Mouse (Mus musculus) liver, embryonic 11.5 days (tissue): ENCODE data around the gene Tedc2. TPM values are rescaled to one million over a fixed set of nuclear protein-coding genes. Genes with fewer than 3 reads are reported as not detected.

Experiments used
- ATAC-seq: fragments of 200-750 bp; cut with Nextera tagmentation; replicated peaks from 2 replicates; pipeline ENCODE4 v1.8.0; 2017; ENCODE audit warnings: moderate number of reproducible peaks, mild to moderate bottlenecking, moderate TSS enrichment, moderate library complexity; ENCODE audit not compliant: low FRiP score
- DNase-seq: peaks from one replicate; pipeline ENCODE4 v3.0.0-alpha.2; 2017; ENCODE audit warnings: low spot score
- H3K27ac ChIP-seq: fragments of 300-500 bp; sonication (generic); 2 replicates; pipeline ENCODE4 v1.5.1; 2014; ENCODE audit warnings: mild to moderate bottlenecking, low read depth, low read length, control low read depth
- H3K27me3 ChIP-seq: fragments of 300-500 bp; sonication (generic); replicated peaks from 2 replicates; pipeline ENCODE4 v1.6.1; 2014; ENCODE audit warnings: low read length, mixed read lengths; ENCODE audit not compliant: control insufficient read depth, insufficient read depth
- H3K36me3 ChIP-seq: fragments of 300-500 bp; sonication (generic); 2 replicates; pipeline ENCODE4 v1.6.1; 2014; ENCODE audit warnings: mild to moderate bottlenecking, low read length, moderate library complexity, mixed read lengths; ENCODE audit not compliant: control insufficient read depth, insufficient read depth
- H3K4me1 ChIP-seq: fragments of 300-500 bp; sonication (generic); replicated peaks from 2 replicates; pipeline ENCODE4 v1.6.1; 2014; ENCODE audit warnings: low read length, mixed read lengths; ENCODE audit not compliant: control insufficient read depth, insufficient read depth
- H3K4me2 ChIP-seq: fragments of 300-500 bp; sonication (generic); 2 replicates; pipeline ENCODE4 v1.6.1; 2014; ENCODE audit warnings: mild to moderate bottlenecking, control low read depth, moderate library complexity
- H3K4me3 ChIP-seq: fragments of 300-500 bp; sonication (generic); 2 replicates; pipeline ENCODE4 v1.5.1; 2014; ENCODE audit warnings: low read depth, low read length, control low read depth
- H3K9ac ChIP-seq: fragments of 300-500 bp; sonication (generic); 2 replicates; pipeline ENCODE4 v1.6.1; 2014; ENCODE audit warnings: low read depth, low read length, control low read depth
- H3K9me3 ChIP-seq: fragments of 300-500 bp; sonication (generic); 2 replicates; pipeline ENCODE4 v1.6.1; 2016; ENCODE audit warnings: low read length, inconsistent platforms, mixed read lengths; ENCODE audit not compliant: control insufficient read depth
- WGBS: fragments of 180-500 bp; shearing (Covaris S2); extraction: QIAGEN DNeasy Blood & Tissue Kit; methylation state at CpG from one replicate; pipeline ENCODE4 v1.1.7; 2014; 5-methylcytosine and 5-hydroxymethylcytosine counted together
- polyA plus RNA-seq: library from polyadenylated mRNA; unstranded; fragments of >200 nt; fragmentation: Nextera tagmentation; extraction: Ambion mirVana; gene quantifications from 2 replicates; pipeline ENCODE4 v1.2.1, GENCODE M21; 2014

Tedc2 gene
- polyA plus RNA-seq, 1 experiment from 2014 or later: 17.2 TPM

DNA sequence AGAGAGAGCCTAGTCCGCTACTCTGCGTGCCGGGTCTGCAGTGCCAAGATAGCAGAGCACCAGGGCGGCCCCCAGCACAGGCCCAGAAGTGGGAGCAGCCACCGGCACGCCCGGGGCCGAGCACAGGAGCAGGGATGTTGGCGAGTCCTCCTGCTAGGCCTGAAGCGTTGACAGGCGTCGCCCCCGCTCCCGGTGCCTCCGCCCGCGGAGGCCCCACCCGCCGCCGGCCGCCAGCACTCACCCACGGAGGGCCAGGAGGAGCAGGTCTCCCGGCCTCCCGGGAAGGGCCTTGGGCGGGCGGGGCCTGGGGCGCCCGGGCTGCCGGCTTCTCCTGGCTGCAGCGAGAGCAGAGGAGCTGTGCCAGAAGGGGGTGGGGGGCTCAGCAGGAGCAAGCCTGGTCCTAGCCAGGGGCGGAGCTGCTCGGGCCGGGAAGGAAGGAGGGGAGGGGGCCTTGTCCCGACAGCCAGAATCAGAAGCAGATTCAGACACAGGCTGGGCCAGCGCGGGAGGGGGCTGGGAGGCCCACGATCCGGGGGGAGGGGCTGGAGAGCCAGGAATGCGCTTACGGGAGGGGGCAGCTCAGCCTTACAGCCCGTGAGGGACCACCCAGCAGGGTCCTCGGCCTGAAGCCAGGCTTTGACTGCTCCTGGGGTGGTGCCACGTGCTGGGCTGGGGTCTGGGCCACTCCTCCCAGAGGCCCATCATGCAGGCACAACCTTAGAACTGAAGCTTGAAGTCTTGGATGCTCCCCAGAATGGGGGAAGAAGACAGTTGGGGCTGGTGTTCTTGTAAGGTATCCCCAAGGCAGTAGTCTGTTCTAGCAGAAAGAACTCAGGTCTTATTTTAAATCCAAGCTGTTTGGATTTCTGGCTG, 11.4 kb downstream of the Tedc2 start, which contains the start of gene Ntn3:
Ntn3 (minus strand) TSS at position 489 of the 873 bp plus-strand sequence.
- ATAC-seq: peak; percentile 85
- 2% methylated on average over 42 of the region's 43 CpGs for WGBS
- peaks cover 25% of the 10 kb centered on the region for H3K27me3 ChIP-seq

GRCm38 (mm10) chr17:24208641-24209042, 12.0 kb downstream of the Tedc2 start:
- no peak for ATAC-seq
- H3K4me3 ChIP-seq: peak overlapping the region; percentile 72
- H3K27ac ChIP-seq: peak overlapping the region; percentile 97
- H3K4me1 ChIP-seq: peaks cover 81% of the 10 kb centered on the region
- H3K4me2 ChIP-seq: peak overlapping the region; percentile 100
- H3K36me3 ChIP-seq: no peaks in the 10 kb centered on the region
- WGBS: 5% methylated on average over 29 of the region's 29 CpGs
- peak overlapping the region; percentile 80 for H3K9ac ChIP-seq
- peaks cover 25% of the 10 kb centered on the region for H3K27me3 ChIP-seq
- DNase-seq: no peak
- no peaks in the 10 kb centered on the region for H3K9me3 ChIP-seq

More for the DNA sequence above, 11.4 kb downstream of the Tedc2 start, which contains the start of gene Ntn3:
- H3K9me3 ChIP-seq: no peaks in the 10 kb centered on the region
- H3K36me3 ChIP-seq: no peaks in the 10 kb centered on the region
- H3K4me3 ChIP-seq: peak within 1 kb of the TSS; percentile 72
- peak; percentile 84 for DNase-seq
- H3K9ac ChIP-seq: peak within 1 kb of the TSS; percentile 80
- peak within 1 kb of the TSS; percentile 97 for H3K27ac ChIP-seq
- peaks cover 74% of the 10 kb centered on the region for H3K4me1 ChIP-seq
- H3K4me2 ChIP-seq: peak within 1 kb of the TSS; percentile 100

- Histone ChIP-seq H3K27me3 (peaks cover 25% of the 10 kb centered on the region), H3K4me1 (peaks cover 86% of the 10 kb centered on the region), H3K4me2 (peak overlapping the region; percentile 100), H3K27ac (peak overlapping the region; percentile 97), H3K9ac (peak overlapping the region; percentile 91), H3K36me3 (no peaks in the 10 kb centered on the region), H3K9me3 (no peaks in the 10 kb centered on the region), H3K4me3 (peak overlapping the region; percentile 72)
- 67% methylated on average over 34 of the region's 34 CpGs for WGBS
- ATAC-seq (no peak), DNase-seq (no peak)
Observed at GRCm38 (mm10) chr17:24207768-24208640, 12.6 kb downstream of the Tedc2 start.

DNA sequence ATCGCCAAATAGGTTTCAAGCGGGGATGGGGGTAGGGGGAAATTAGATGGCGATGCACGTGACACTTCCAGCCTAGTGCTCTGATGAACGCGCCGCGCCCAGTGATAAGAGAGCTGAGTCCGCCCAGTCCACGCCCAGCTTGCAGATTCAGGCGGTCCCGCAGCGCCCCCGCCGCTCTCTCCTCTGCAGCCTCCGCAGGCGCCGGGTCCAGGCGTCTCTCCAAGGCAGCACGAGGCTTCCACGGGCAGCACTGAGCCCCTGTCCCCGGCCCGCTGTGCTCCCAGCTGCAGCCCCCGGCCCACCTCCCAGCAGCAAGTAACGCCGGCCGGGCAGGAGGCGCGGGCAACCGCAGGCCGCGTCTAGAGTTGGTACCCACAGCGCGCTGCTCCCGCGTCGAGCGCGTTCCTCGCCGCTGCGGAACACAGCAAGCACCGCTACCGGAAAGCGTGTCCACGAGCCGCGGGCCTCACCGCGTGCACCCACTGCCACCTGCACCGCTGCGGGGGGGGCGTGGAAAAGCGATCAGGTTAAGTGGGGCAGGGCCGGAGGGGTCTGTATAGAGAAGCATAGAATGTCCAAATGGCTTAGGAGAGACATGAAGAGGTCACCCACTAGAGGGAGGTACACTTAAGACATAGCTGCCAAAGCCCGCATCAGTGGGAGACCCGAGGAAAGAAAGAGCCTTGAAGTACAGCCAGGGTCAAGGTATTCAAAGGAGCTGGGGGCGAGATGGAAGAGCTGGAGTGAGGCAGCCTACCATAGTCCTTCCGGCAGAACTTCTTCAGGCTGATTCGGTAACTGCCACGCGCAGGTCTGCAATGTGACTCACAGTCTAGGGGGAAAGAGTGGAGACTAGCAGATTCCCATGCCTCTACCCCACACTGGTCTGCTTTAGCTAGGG, 13.9 kb downstream of the Tedc2 start:
- no peaks in the 10 kb centered on the region for H3K9me3 ChIP-seq
- H3K36me3 ChIP-seq: no peaks in the 10 kb centered on the region
- peaks cover 93% of the 10 kb centered on the region for H3K4me1 ChIP-seq
- peak overlapping the region; percentile 97 for H3K27ac ChIP-seq
- 5% methylated on average over 61 of the region's 62 CpGs for WGBS
- peak overlapping the region; percentile 91 for H3K9ac ChIP-seq
- peak overlapping the region; percentile 72 for H3K4me3 ChIP-seq
- H3K4me2 ChIP-seq: peak overlapping the region; percentile 100
- ATAC-seq (peak; percentile 49), DNase-seq (peak; percentile 78)
- peaks cover 25% of the 10 kb centered on the region for H3K27me3 ChIP-seq

DNA sequence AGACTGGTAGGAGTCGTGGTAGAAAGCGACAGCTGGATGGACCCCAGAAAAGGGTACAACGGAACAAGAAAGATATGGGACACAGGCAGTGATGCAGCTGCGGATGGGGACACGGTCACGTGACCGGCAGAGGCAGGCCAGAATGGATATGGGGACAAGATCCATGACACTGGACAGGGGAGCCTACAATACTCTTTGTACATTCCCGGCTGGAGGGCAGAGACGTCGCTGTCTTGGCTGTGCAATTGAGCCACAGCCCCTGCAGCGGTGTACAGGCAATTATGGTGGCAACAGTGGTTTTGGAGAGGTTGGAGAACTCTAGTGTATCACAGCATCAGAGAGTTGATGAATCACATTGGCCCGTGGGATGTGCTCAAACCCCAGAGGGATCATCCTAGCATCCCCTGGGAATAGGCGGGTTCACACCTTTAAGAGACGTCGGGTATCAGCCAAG, 14.7 kb downstream of the Tedc2 start:
- Histone ChIP-seq H3K9me3 (no peaks in the 10 kb centered on the region), H3K36me3 (peaks cover 2% of the 10 kb centered on the region; the same call in 1 of the 2 replicates), H3K9ac (peak overlapping the region; percentile 91), H3K4me1 (peaks cover 93% of the 10 kb centered on the region), H3K27me3 (peaks cover 23% of the 10 kb centered on the region), H3K4me2 (peak overlapping the region; percentile 100), H3K27ac (peak overlapping the region; percentile 95), H3K4me3 (peak overlapping the region; percentile 72)
- 4% methylated on average over 15 of the region's 15 CpGs for WGBS
- ATAC-seq: peak; percentile 5; the same call in 1 of the 2 replicates
- no peak for DNase-seq

- peak within 1 kb of the TSS; percentile 97 for H3K27ac ChIP-seq
- H3K9me3 ChIP-seq: no peaks in the 10 kb centered on the region
- DNase-seq (peak; percentile 93), ATAC-seq (peak; percentile 52)
- H3K36me3 ChIP-seq: peaks cover 5% of the 10 kb centered on the region; the same call in 1 of the 2 replicates
- peak within 1 kb of the TSS; percentile 72 for H3K4me3 ChIP-seq
- WGBS: under 1% methylated on average over 64 of the region's 65 CpGs
- peak within 1 kb of the TSS; percentile 100 for H3K4me2 ChIP-seq
- peaks cover 93% of the 10 kb centered on the region for H3K4me1 ChIP-seq
- peak within 1 kb of the TSS; percentile 91 for H3K9ac ChIP-seq
- peaks cover 19% of the 10 kb centered on the region for H3K27me3 ChIP-seq
Observed at GRCm38 (mm10) chr17:24205284-24205888, 15.3 kb downstream of the Tedc2 start, which contains the start of gene Tbc1d24. TSS of gene Tbc1d24 (minus strand) at chr17:24205562.

GRCm38 (mm10) chr17:24204846-24205245, 15.8 kb downstream of the Tedc2 start:
- no peak for DNase-seq
- Histone ChIP-seq H3K9ac (peak overlapping the region; percentile 91), H3K4me1 (peaks cover 93% of the 10 kb centered on the region), H3K9me3 (no peaks in the 10 kb centered on the region), H3K4me3 (peak overlapping the region; percentile 72), H3K4me2 (peak overlapping the region; percentile 100), H3K36me3 (peaks cover 5% of the 10 kb centered on the region; the same call in 1 of the 2 replicates), H3K27me3 (peaks cover 14% of the 10 kb centered on the region), H3K27ac (peak overlapping the region; percentile 95)
- no peak for ATAC-seq
- 7% methylated on average over 7 of the region's 7 CpGs for WGBS
